Mouse (Mus musculus) thymus, adult 2 months (tissue): ENCODE measurements around the gene Drap1. TPM values are rescaled to one million over a fixed set of nuclear protein-coding genes. Genes with fewer than 3 reads are reported as not detected.

Experiments used
- DNase-seq: peaks from one replicate; pipeline ENCODE4 v3.0.0; 2021
- H3K27ac ChIP-seq: fragments of 200-500 bp; 2 replicates; pipeline ENCODE4 v1.5.1; 2012; ENCODE audit warnings: low read length, control low read depth; ENCODE audit not compliant: control insufficient read depth, insufficient read depth
- H3K27me3 ChIP-seq: fragments of 200-500 bp; 2 replicates; pipeline ENCODE4 v1.6.1; 2012; ENCODE audit warnings: mild to moderate bottlenecking, low read length, moderate library complexity, mixed read lengths; ENCODE audit not compliant: control insufficient read depth, insufficient read depth
- H3K36me3 ChIP-seq: fragments of 200-500 bp; 2 replicates; pipeline ENCODE4 v1.6.1; 2012; ENCODE audit warnings: mild to moderate bottlenecking, low read length, moderate library complexity; ENCODE audit not compliant: control insufficient read depth, insufficient read depth
- H3K4me1 ChIP-seq: fragments of 200-500 bp; replicated peaks from 2 replicates; pipeline ENCODE4 v1.6.1; 2012; ENCODE audit warnings: low read length; ENCODE audit not compliant: control insufficient read depth, insufficient read depth
- H3K4me3 ChIP-seq: fragments of 200-500 bp; 2 replicates; pipeline ENCODE4 v1.5.1; 2012; ENCODE audit warnings: mild to moderate bottlenecking, low read length, control low read depth, moderate library complexity; ENCODE audit not compliant: control insufficient read depth, insufficient read depth
- CTCF ChIP-seq: fragments of 200-500 bp; IDR thresholded peaks from 2 replicates; pipeline ENCODE4 v1.5.1; 2012; ENCODE audit warnings: mild to moderate bottlenecking, control low read depth, low read length, moderate library complexity, borderline replicate concordance; ENCODE audit not compliant: control insufficient read depth, poor library complexity, insufficient read depth; ENCODE audit errors: extremely low read depth
- POLR2A ChIP-seq: fragments of 200-500 bp; IDR thresholded peaks from 2 replicates; pipeline ENCODE4 v1.6.1; 2012; ENCODE audit warnings: mild to moderate bottlenecking, low read length, control low read depth, moderate library complexity; ENCODE audit not compliant: control insufficient read depth, poor library complexity, insufficient read depth; ENCODE audit errors: extremely low read depth
- WGBS: fragments of 180-500 bp; shearing (Covaris S2); methylation state at CpG from one replicate; pipeline ENCODE4 v1.1.7; 2018; 5-methylcytosine and 5-hydroxymethylcytosine counted together
- polyA plus RNA-seq: library from polyadenylated mRNA; depleted of rRNA; stranded (reverse); fragments of >200 nt; gene quantifications from 2 replicates; pipeline ENCODE4 v1.2.3, GENCODE M21; 2012

The Drap1 gene
- polyA plus RNA-seq, 1 experiment, result 133 TPM

DNA sequence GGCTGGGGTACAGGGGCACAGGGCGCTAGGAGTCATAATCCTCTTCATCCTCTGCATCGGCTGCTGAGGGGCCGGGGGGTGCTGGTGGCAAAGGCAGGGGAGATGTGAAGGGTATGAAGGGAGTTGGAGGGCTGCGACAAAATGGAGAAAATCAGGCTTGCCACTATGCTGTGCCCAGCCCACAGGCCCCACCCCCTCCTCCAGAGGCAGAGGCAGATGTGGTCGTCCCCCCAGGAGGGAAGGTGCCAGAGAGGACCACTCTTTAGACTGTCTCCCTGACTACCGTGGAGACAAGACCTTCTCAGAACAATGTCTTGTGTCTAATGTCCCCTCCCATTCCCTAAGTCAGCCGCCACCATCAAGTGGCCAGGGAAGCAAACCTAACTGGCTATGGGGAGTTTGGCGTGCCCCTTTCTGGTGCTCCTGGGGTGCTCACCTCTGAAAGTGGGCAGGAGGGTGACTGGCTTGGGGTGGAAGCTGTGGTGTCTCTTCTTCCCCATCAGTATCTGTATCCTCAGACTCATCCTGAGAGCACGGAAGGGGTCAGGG lies 1.8 kb downstream of the Drap1 start:
- Histone ChIP-seq H3K4me3 (no peak overlapping the region), H3K27me3 (no peaks in the 10 kb centered on the region), H3K4me1 (peaks cover 32% of the 10 kb centered on the region), H3K27ac (no peak overlapping the region), H3K36me3 (0 out of 2 replicates have a peak, but pooled peaks cover 11% of the 10 kb centered on the region)
- TF ChIP-seq CTCF (no peak), POLR2A (no peak)
- WGBS, result 93% methylated on average over 9 of the region's 9 CpGs
- no peak for DNase-seq

GRCm38 (mm10) chr19:5422267-5422666 lies 2.5 kb downstream of the Drap1 start:
- no peak for TF ChIP-seq CTCF
- no peak for TF ChIP-seq POLR2A
- H3K36me3 ChIP-seq, result peaks cover 18% of the 10 kb centered on the region; the same call in 1 of the 2 replicates
- no peak overlapping the region for H3K27ac ChIP-seq

DNA sequence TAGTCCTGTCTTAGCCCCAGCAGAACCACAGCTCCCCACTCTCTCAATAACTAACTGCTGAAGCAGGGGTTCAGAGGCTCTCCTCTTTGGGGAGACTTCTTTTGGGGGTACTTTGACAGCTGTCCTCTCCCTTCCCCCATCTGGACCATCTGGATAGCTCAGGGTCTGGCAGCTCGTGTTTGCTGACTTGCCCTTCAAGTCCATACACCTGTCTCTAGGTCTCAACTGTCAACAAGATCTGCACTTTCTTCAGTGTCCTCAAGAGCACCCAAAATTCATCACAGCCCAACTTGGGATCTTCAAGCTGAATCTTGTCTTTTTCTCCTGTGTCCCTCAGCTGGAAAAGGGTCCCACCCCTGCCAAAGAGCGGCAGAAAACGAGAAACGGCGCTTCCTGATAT lies 3.0 kb downstream of the Drap1 start:
- Histone ChIP-seq H3K27me3 (no peaks in the 10 kb centered on the region), H3K36me3 (peaks cover 15% of the 10 kb centered on the region; the same call in 1 of the 2 replicates), H3K27ac (no peak overlapping the region), H3K4me3 (no peak overlapping the region), H3K4me1 (peaks cover 29% of the 10 kb centered on the region)
- TF ChIP-seq CTCF, result no peak
- no peak for TF ChIP-seq POLR2A
- WGBS, result 82% methylated on average over 5 of the region's 5 CpGs
- DNase-seq, result no peak

More at GRCm38 (mm10) chr19:5422267-5422666, 2.5 kb downstream of the Drap1 start:
- Histone ChIP-seq H3K4me3 (no peak overlapping the region), H3K27me3 (no peaks in the 10 kb centered on the region), H3K4me1 (peaks cover 32% of the 10 kb centered on the region)
- WGBS, result 91% methylated on average over 10 of the region's 10 CpGs
- DNase-seq, result no peak

GRCm38 (mm10) chr19:5420579-5420978 lies 4.2 kb downstream of the Drap1 start:
- 95% methylated on average over 6 of the region's 6 CpGs for WGBS
- no peak for DNase-seq
- H3K4me1 ChIP-seq, result peaks cover 18% of the 10 kb centered on the region
- no peak overlapping the region for H3K4me3 ChIP-seq
- no peak overlapping the region for H3K27ac ChIP-seq
- no peak for TF ChIP-seq CTCF
- no peak for TF ChIP-seq POLR2A
- peaks cover 11% of the 10 kb centered on the region; the same call in 1 of the 2 replicates for H3K36me3 ChIP-seq
- no peaks in the 10 kb centered on the region for H3K27me3 ChIP-seq

GRCm38 (mm10) chr19:5419630-5420029 lies 5.1 kb downstream of the Drap1 start:
- Histone ChIP-seq H3K4me1 (peaks cover 18% of the 10 kb centered on the region), H3K27me3 (no peaks in the 10 kb centered on the region), H3K36me3 (peaks cover 11% of the 10 kb centered on the region; the same call in 1 of the 2 replicates), H3K27ac (no peak overlapping the region), H3K4me3 (no peak overlapping the region)
- 96% methylated on average over 9 of the region's 9 CpGs for WGBS
- no peak for TF ChIP-seq POLR2A
- no peak for TF ChIP-seq CTCF
- DNase-seq, result no peak

- 96% methylated on average over 8 of the region's 8 CpGs for WGBS
- H3K27ac ChIP-seq, result no peak overlapping the region
- H3K4me3 ChIP-seq, result no peak overlapping the region
- TF ChIP-seq POLR2A (no peak), CTCF (no peak)
- H3K27me3 ChIP-seq, result no peaks in the 10 kb centered on the region
- no peak for DNase-seq
- H3K36me3 ChIP-seq, result peaks cover 11% of the 10 kb centered on the region; the same call in 1 of the 2 replicates
- peaks cover 19% of the 10 kb centered on the region for H3K4me1 ChIP-seq
Observed at GRCm38 (mm10) chr19:5418750-5419466, 5.9 kb downstream of the Drap1 start.
